ENCODE assay signal across 15 mouse cellular contexts in the genomic region with DNA sequence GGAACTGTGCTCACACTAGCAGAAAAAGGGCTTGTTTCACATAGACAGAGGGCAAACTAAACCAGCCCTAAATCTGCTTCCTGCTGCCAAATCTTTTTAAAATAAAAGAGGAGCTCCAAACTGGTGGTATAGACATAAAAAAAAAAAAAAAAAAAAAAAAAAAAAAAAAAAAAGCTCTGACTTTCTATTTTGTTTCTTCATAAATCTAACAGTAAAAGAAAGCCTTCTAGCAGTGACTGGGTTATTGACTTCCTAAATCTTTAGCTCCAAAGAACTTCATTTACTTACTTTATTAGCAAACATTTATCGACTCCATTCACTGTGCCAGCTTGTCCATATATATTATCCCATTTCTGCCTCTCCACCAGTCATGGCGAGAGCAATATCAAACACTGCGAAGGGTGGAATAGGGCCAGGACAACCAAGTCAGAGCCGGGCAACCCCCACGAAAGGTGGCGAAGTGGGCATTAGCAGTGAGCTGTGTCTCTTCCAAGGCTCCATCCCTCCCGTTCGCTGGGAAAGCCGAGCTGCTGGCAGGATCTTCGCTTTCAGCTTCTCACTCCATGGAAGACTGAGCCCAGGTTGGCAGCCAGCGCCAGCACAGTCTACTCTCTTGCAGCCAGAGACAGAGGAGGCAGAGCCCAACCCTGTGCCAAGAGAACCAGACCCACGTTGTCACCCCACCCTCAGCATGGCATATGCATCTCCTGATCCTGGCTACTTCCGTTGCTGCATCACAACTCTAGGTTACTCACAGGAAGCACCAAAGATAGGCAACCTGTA.
DNase-seq lines count a peak whose midpoint lies in the region; ATAC-seq and TF ChIP-seq lines count a peak whose summit lies in the region.
"Had no signal": no experiment of that assay in that cellular context is flagged by ENCODE, and none has a peak within 500 bp of the region (broad histone marks: within the 10 kb centered on the region; RNA-seq: fewer than 3 reads in every experiment).

No protein-coding gene starts in this region.

- H3K4me2 ChIP-seq in hindbrain, postnatal 0 days (ENCODE audit: low read depth, low read length) = no peak overlapping the region
- H3K4me2 ChIP-seq: embryonic facial prominence, embryonic 15.5 days; liver, embryonic 11.5 days had no signal

- no peaks in the 10 kb centered on the region for H3K27me3 ChIP-seq in hindbrain, postnatal 0 days (ENCODE audit: insufficient read depth, low read length)
- H3K27me3 ChIP-seq: embryonic facial prominence, embryonic 15.5 days had no signal

- peak overlapping the region; percentile 38; the same call in 1 of the 2 replicates for H3K27ac ChIP-seq in hindbrain, postnatal 0 days
- H3K27ac ChIP-seq: embryonic facial prominence, embryonic 15.5 days; heart, adult 2 months had no signal

- ATAC-seq in cerebellum, adult (ENCODE audit: insufficient number of reproducible peaks, low FRiP score, low TSS enrichment) = no peak
- no peak for ATAC-seq in hindbrain, postnatal 0 days
- ATAC-seq: lung, postnatal 0 days had no signal

- DNase-seq in cerebellum, postnatal 14 days = peak; percentile 77 to 78
- DNase-seq in right cerebral cortex, adult 18-20 months = peak; percentile 15
- no peak for DNase-seq in right cerebral cortex, adult 2 months (ENCODE audit: low spot score in 2 of 2)
- no peak for DNase-seq in hindbrain, postnatal 0 days (ENCODE audit: low spot score)
- peak; percentile 19 for DNase-seq in telencephalon, adult 2 months (ENCODE audit: low read depth, low spot score)
- no peak for DNase-seq in lung, adult 18-20 months
- DNase-seq in testis, postnatal 14 days (ENCODE audit: low spot score) = no peak
- DNase-seq: heart, adult 2 months; heart, postnatal 4 days; kidney, adult 9 months; spleen, adult 18-20 months had no signal

- no peak for TF ChIP-seq CTCF in hindbrain, postnatal 0 days (IDR thresholded peaks at IDR 0.05; ENCODE audit: low read depth)

- no peaks in the 10 kb centered on the region for H3K9me3 ChIP-seq in hindbrain, postnatal 0 days (ENCODE audit: low read length)
- H3K9me3 ChIP-seq: embryonic facial prominence, embryonic 15.5 days had no signal

- no peaks in the 10 kb centered on the region for H3K36me3 ChIP-seq in hindbrain, postnatal 0 days (ENCODE audit: insufficient read depth, low read length)
- H3K36me3 ChIP-seq: embryonic facial prominence, embryonic 15.5 days had no signal

- peaks cover 7% of the 10 kb centered on the region; the same call in 1 of the 2 replicates for H3K4me1 ChIP-seq in hindbrain, postnatal 0 days (ENCODE audit: insufficient read depth, low read length)
- H3K4me1 ChIP-seq: embryonic facial prominence, embryonic 15.5 days had no signal

- WGBS in hindbrain, postnatal 0 days = 59% methylated on average over 13 of the region's 13 CpGs

- H3K4me3 ChIP-seq in hindbrain, postnatal 0 days (ENCODE audit: low read length) = no peak overlapping the region
- H3K4me3 ChIP-seq: embryonic facial prominence, embryonic 15.5 days; heart, adult 2 months had no signal

- no peak overlapping the region for H3K9ac ChIP-seq in hindbrain, postnatal 0 days (replicated peaks; ENCODE audit: low read length)
- H3K9ac ChIP-seq: embryonic facial prominence, embryonic 15.5 days had no signal

Comparison
In these comparisons a context has a peak if more than half of its experiments do, and no peak if none do; other contexts are left out.
1. DNase-seq: peak in cerebellum, postnatal 14 days (2 of 2), right cerebral cortex, adult 18-20 months (single experiment) and telencephalon, adult 2 months (single experiment); none in right cerebral cortex, adult 2 months (0 of 2), hindbrain, postnatal 0 days (single experiment), lung, adult 18-20 months (0 of 2) and testis, postnatal 14 days (single experiment).